Mouse (Mus musculus): Measurements from ENCODE around the gene Cfap100.

DNA sequence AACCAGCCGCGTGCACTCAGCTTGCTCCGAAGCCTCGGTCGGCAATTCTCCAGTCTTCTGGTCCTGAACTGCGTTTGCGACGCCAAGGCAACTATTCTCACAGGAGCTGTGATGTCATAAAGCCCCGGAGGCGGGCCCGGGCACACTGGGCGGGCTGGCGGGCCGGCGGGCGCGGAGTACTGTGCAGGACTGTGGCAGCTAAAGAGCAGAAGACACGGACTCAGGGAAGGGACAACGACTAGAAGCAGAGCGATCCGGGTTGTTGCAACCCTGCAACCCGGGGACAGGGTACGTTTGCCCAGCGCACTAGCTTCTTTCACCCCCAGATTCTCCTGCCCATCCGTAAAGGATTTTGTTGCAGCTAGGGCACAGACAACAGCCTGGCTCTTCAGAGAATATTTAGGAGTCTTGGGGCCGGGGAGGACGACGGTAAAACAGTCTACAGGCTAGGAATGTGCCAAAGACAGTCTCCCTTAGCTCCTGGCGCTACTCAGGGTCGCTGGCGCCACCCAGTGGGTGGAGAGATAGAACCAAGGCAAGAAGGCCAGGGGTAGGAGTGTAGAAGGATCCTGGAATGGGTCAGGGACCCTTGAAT lies at the start of gene Cfap100:
- TF ChIP-seq CTCF (IDR thresholded peaks at IDR 0.05; ENCODE audit: insufficient read depth, low read length) (peak; percentile 40; the same call in 1 of the 2 replicates), POLR2A (IDR thresholded peaks at IDR 0.05; ENCODE audit: borderline replicate concordance, extremely low read depth, low read depth, low read length) (no peak)
